Mouse (Mus musculus) liver, postnatal 0 days (tissue): Measurements from ENCODE around the gene Dnajc8.

ENCODE experiments used
- CTCF ChIP-seq: sonication (generic); IDR thresholded peaks from 2 replicates; pipeline ENCODE4 v1.5.1; 2016; ENCODE audit warnings: antibody characterized with exemption, low read depth
- EP300 ChIP-seq: IDR thresholded peaks from 2 replicates; pipeline ENCODE4 v1.6.1; 2016; ENCODE audit warnings: antibody characterized with exemption, low read depth, mild to moderate bottlenecking

DNA sequence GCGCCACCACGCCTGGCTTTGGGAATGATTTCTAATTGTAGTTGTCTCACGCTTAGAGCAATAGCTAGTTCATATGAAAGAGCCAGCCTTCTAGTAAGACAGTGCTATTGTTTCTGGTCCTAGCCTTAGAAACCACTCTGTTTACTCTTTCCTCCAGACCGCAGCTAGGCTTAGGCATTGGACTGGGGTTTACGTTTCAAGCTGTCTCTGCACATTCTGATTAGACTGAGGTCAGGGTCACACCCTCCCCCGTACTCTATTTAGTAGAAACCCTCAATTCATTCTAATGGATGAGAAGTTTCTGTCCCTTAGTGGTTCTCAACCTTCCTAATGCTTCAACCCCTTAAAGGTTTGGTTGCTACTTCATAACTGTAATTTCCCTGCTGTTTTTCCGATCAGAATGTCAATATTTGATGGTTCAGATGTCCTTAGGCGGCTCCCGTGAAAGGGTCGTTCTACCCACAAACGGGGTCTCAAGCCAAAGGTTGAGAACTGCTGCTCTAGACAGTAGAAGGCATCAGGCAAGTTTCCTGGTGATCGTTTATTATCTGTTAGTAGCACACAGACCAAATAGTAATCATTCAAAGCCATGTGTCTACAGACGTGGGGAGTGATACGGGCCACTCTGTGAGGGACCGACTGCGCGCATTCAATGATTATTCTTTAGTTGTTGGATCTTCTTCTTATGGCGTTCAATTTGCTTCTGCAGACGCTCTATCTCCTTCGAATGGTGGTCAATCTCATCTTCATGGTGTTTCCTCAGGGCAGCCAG is 5.1 kb upstream of the Dnajc8 start:
- TF ChIP-seq CTCF (no peak), EP300 (peak; percentile 97)
